Mouse (Mus musculus) hindlimb bud, embryonic 11.5 days (tissue): ENCODE measurements around the gene Slc24a3.

ENCODE experiments used
- DNase-seq: peaks from one replicate; pipeline ENCODE4 v3.0.0-alpha.2; 2012; ENCODE audit warnings: low read depth, low spot score; ENCODE audit errors: extremely low spot score

Gene Slc24a3

DNA sequence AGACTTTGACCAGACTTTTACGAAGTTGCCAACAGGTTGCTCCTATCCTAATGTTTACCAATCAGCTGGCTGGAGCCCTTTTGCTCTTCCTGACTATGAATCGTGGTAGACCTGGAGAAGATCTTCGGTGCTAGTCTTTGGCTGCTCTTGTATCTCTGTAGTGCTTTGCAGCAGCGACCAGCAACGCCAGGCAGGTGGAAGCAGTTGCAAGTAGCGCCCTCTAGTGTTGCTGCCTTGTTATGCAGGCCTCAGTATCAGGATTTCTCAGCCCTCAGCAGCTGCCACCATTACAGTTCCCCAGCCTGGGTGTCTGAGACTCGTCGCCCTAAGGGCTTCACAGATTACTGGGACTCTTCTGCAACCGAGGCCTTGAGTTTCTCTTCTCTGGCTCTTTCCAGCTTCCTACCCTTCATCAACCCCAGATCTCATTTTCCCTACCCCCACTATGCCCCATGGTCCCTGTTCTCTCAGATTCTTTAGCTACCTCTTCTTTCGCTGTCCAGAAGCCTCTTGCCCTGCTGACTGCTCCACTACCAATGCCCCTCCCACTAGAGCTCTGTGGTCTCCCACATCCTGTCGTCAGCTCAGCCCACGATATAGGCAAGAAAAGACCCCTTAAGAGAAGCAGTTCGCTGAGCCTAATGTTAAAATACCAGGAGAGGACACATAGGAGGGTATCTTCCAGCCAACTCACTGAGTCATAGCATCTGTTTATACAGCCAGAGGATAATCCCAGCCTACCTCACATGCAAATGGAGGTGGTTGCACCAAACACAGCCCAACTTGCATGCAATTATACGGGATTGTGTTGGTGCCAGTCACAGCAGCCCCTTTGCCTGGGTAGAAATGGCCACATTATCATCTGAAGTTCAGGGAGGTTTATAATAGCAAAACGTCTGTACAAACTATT, 443.5 kb downstream of the Slc24a3 start:
- no peak for DNase-seq

DNA sequence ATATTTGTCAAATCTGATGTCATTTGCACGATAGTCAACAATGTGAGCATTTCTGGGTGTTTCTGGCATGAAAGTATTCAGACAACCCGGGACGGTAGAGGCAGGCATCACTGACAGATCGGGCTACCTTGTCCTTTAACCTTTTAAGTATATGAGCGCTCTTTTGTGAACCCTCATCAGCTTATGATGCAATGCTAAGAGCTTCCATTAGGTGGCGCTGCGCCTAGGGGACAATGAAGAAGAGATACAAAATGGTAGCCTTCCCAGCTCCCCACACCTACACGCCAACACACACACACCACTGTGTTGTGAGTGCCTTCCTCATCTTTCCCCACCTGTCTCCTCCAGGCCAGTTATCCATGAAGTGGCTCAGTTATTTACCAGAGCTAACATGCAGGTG, 445.4 kb downstream of the Slc24a3 start:
- no peak for DNase-seq

DNA sequence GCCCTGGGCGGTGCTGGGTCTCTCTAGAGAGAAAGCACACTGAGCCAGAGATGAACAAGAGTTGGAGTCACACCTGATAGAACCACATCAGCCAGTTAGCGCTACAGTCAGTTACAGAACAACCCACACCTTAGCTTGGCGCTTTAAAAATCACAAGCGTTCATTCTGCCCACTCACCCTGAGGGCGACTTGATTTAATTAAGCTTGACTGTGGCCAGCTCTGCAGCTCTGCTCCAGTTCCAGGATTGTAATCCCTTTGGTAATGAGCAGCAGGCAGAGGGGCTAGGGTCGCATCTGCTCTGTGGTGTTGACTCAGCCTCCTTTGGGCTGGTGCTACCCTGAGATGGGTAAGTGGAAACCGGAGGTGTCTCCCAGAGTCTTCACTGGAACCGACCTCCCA, 446.2 kb downstream of the Slc24a3 start:
- no peak for DNase-seq

DNA sequence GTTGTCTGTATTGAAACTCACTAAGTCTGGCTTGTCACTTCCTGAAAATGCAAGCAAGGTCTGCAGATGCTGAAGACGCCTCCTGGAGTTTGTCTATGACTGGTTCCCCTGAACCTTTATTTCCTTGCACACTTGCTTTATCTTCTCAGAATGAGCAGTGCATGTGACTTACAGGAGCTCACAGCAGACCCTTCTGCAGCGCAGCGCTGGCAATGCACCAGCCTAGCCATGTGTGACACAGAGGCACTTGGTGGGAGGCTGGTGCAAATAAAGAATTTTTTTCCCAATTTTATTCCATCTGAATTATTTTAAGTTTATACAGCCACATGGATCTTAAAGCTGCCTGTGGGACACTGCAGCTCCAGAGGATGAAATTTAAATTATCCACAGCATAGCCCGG, 452.1 kb downstream of the Slc24a3 start:
- no peak for DNase-seq

DNA sequence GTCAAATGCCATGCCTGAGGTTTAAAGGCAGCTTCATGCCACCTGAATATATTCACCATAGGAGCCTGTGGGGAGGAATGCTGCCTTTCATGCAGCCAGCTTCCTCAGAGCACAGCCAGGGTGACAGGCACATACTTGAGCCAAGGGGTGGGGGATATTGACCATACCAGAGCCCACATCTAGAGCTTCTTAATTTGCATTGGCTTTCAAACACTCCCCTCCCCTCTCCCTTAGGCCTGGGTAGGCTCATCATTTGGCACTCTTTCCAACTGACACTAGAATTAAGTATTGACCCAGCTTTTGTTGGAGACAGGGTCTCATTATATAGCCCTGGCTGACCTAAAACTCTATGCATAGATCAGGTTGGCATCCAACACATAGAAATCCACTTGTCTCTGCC, 453.2 kb downstream of the Slc24a3 start:
- DNase-seq: no peak

DNA sequence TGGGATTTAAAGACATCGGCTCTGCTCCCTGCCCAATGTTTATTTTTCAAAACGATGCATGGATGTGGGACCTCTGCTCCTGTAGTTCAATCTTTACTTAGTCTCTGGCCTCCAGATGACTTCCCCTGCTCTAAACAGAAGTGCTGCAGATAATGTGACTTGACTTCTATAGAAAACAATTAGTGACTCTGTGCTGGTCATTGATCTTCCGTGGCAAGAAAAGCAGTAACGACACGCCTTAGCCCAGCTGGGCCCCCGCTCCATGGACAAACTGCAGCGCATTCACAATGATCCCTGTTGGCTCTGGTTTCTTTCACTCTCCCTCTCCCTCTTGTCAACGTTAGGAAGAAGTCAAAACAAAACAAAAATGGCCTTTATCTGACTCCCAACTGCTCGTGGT, 453.6 kb downstream of the Slc24a3 start:
- DNase-seq: no peak

DNA sequence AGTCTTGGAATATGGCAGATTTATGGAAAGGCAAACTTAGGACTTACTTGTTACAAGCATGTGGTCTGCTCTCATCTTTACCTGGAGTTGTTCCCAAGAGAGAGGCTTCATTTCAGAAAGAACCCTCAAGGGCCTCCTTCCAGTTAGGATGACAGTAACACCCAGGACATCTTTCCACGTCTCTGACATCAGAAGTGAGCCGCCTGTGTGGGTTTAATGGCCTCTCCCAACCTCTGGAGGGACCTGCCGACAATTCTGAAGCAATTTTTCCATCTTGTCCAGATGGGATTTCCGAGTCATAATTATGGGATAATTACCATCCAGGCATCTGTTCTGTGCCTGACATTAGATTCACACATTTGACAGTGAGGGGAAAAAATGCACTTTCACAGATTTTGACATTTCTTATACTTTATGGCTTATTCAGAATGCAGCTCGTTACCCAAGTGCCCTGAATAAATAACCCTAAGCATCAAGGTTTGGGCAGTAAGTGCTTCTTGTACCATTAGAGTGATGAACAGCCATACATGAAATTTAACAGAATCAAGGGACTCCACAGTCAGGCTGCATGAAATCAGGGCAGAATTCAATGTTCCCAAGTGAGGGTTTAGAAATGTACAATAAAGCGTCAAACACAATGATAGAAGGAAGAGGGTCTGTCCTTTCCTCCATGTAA, 463.7 kb downstream of the Slc24a3 start:
- DNase-seq: no peak

DNA sequence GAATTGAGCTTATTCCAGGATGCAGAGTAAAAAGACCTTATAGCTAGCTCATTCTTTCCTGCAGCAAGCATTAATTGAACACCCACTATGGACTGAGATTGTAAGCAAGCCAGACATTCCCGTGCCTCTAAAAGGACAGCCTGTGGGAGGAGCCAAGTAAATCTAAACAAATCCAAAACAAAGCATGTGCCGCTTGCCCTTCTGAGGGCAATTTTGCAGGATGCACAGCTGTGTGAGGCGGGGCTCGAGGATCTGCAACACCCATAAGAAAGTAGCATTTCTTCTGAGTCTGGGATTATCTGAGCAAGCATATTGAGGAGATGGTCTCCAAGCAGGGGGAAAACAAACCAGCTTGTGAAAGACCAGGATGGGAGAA, 464.2 kb downstream of the Slc24a3 start:
- no peak for DNase-seq

DNA sequence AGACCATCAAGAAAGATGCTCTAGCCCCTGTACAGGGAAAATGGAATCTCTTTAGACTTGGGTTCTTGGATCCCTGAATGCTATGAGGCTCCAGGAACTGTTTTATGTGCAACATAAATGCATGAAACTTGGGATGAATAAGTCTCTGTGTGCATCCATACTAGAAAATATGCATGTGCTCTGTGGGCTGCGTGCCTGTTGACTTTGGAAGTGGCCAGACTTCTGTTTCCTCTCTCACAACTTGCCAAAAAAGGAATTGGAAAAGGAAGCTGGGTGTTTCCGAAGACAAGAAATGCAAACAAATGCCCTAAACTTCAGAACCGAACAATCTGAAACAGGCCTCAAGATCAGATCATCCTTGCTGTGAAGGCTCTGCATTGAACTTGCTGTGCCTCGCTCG, 466.3 kb downstream of the Slc24a3 start:
- DNase-seq: no peak

DNA sequence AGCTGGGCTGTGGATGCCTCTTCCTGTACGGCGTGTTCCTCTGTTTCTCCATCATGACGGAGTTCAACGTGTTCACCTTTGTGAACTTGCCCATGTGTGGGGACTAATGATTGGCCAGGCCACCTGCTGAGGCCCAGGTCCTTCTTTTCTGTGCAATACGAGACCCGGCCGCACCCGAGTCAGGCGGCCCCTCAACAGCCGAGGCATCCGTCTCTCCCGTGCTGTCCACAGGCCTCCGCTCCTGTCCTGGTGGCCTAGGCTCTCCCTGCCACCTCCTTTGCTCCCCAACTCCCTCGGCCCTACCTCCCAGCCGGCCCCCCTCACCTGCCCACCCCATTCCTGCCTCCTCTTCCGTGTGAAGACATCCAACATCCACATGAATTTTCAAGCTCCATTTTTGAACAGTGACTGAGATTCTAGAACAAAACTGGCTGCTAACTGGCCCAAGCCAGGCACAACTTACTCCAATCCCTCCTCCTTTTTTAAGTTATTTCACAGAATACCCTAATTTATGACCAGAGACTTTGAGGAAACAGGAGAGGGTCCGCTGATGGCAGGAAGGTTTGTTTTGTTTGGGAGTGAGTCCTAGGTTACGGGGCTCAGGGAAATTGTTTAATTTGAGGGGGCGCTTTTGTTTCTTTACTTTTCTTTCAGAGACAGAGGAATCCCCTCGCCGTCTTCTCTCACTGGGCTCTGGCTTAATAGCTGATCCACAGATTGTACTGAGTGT, 472.9 kb downstream of the Slc24a3 start:
- DNase-seq: no peak

DNA sequence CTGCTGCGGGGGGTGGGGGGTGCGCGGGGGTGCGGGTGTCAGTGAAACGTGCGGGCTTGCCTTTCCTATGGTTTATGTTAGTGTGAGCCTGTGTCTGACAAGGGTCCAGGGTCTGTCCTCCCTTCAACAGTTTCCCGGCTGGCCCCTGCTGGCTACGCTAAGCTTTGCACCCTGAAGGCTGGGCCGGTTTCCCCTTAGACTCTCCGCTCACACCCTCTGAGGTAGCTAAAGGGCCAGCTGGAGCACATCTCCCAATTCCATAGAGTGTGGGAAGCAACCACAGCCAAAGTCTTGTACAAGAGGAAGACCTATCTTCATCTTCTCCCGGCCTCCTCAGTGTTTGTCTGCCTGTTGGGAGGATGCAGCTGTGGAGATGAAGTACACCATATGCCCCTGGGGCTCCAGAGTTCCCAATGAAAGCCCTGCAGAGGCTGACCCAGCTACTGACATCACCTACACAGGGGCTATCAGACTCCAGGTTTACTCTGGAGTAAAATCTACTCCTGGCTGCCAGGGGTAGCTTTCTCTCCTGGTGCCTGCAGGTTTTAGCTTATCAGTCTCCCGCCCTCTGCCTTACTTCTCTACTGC, 487.9 kb downstream of the Slc24a3 start:
- no peak for DNase-seq

DNA sequence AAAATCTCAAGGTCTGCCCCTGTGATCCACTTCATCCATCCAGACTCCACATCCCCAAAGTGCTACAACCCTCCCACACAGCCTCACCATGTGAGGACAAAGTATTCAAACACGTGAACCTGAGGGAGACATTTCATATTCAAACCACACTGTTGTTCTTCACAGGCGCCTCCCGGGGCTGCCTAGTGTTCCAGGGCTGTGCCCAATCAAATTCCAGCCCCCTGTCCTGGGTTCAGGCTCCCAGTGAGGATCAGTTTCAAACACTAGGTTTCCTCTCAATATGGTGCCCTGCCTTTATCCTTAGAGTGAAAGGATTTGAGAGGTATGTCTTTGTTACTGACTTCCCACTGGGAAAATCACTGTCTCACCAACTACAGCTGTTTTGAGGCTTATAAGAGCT, 488.6 kb downstream of the Slc24a3 start:
- no peak for DNase-seq

DNA sequence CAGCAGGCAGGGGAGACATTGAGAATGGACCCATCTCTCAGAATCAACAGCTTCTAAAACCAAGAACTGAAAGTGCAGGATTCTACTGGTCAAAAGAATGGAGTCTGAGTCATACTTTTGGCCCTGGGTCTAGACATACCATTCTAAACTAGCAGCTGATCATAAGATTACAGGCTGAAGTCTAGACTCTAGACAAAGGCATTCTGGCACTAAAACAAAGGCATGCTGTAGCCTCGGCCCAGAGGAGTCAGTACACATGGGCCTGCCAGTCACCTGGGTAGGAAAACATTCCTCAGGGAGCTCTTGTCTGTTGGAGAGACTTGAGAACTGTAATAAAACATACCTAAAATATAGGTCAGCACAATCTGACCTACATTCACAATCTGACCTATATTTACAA, 489.2 kb downstream of the Slc24a3 start:
- DNase-seq: no peak

DNA sequence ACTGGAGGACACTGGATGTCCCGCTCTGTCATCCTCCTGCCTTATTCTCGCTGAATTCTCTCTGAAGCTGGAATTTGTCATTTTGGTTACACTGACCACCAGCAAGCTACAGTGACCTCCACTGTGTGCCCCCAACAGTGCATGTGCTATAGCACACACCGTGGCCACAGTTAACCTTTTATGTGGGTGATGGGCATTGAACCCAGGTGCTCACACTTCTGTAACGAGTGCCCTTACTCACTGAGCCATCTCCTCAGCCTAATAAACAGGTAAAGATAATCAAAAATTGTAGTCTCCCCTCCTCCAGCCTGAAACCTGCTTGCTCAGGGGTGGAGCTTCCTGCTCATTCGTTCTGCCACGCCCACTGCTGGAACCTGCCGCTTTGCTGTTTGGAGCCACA, 493.7 kb downstream of the Slc24a3 start:
- DNase-seq: no peak

DNA sequence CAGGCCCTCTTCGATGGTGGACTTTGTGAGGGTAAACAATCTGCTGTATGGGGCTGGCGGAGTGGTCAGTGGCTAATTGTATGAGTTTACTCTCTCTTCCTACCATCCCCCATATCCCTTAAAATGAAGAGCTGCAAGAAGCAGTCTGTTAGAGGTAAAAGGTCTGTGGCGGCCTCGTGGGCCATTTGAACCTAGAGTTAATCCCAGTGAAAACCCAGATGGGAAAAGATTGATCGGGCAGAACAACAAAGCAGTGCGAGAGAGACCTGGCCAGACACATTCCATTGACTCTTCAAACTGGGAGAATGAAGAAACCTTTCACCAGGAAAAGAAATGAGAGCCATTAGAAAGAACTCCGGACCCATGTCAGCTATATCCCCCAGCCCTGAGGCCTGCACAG, 496.3 kb downstream of the Slc24a3 start:
- no peak for DNase-seq

DNA sequence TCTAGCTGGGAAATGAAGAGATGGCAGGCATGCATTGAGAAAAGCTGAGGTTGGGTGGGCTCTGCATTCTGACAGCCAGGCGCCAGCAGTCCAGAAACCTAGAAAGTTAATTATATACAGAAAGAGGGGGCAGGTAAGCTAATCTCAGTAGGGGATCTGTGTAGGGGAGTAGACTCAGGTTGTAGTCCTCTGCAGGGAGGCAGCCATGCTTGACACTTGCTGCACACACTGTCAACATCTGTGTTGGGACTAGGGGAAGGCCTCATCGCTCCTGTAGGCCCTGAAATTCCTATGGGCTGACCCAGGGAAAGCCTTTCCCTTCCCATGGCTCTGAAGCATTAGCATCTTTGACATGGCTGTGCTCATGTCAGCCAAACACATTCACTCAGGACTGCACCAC, 496.8 kb downstream of the Slc24a3 start:
- DNase-seq: no peak

DNA sequence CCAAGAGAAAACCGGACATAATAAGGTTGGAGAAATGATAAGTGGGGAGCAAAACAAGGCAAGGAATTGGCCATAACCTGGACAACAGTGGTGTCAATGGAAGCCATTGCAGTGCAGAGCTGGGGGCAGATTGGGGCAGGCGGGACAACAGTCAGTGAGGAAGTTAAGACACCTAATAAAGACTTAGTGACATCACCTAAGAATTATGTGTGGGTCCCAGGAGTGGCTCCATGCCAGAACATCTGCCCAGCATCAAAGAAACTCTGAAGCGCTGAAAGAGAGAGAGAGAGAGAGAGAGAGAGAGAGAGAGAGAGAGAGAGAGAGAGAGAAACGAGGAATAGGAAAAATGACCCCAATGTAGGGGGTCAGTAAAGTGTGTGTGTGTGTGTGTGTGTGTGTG, 500.6 kb downstream of the Slc24a3 start:
- no peak for DNase-seq

DNA sequence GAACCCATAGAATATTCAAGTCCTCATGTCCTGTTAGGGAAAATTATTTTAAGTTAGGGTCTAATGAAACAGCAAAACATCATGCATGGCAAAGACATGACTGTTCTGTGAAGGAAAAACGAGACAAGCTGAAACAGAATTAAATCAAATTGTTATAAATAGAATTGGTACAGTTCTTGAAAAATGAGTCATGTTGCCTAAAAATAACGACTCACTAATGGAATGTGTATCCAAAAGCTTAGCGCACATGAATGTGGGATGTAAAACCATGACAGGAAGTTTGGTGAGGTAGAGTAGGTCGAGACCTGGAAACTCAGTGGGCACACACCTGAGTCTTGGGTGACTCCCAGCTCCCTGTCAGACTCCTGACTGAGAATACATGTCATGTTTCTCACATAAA, 502.6 kb downstream of the Slc24a3 start:
- DNase-seq: no peak

DNA sequence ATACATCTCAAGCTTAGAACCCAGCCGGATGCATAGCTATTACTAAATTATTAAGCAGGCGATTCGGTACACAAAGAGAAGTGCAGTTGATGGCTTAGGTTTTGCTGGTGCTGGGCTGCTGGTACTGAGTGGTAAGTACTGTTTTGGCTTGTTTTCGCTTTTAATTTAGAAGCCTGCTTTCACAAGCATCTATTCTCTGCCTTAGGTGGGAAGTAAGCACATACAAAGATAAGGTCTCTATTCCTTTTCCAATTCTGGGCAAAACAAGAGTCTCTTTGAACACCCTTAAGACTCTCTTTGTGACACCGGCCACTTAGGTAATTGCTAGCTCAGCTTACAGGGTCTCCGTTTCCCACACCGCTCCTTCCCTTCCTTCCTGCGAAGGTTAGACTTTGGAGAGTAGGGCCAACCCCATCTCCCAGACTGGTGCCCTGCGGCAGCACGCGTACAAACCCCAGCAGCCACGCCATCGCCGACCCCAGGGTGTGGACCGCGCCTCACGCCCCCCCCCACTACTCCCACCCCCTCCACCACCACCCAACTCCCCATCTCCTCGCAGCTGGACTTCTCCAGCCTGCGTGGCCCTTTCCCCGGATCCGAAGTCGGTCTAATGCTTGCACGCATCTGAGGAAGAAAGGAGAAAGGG, 507.1 kb downstream of the Slc24a3 start:
- DNase-seq: peak; percentile 3

DNA sequence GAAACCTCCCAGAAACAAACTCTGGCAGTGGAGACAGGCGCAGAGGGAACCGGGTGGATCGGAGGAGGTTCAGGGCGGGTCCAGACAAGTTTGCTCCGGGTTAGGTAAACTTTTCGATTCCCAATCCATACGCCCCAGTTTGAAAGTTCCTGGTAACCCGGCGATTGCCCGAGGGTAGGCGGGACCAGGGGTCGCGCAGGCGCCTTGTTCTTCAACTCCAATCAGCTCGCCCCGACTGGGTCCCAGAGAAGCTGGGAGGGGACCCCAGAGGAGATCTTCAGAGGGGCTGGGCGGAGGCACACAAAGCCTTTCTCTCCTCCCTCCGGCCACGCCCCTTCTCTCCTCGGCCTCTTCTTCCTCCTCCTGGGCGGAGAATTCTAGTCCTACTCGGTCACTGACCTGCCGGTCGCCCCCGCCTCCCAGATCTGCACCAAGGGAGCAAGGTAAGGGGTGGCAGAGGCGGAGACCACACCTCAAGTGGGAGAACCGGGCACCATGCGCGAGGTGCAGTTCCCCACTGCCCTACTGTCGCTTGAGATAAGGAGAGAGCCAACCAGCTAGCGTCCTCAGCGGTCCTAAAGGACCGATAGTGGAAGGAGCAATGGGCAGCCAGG, 507.7 kb downstream of the Slc24a3 start, which contains the start of gene Rin2:
TSS of gene Rin2 (plus strand) at position 74 of the 614 bp plus-strand sequence.
- DNase-seq: peak; percentile 37
